Mouse (Mus musculus) layer of hippocampus, postnatal 36 days (tissue): ENCODE results near the gene Lmntd1. TPM values are rescaled to one million over a fixed set of nuclear protein-coding genes. Genes with fewer than 3 reads are reported as not detected.
A peak's percentile ranks its signal among the peaks of the same experiment; 100 is the strongest.

ENCODE experiments used
- DNase-seq, 2 experiments: peaks; one replicate each; pipeline ENCODE4 v3.0.0; 2022
- total RNA-seq, 2 experiments: library from RNA; stranded (reverse); gene quantifications; 2 replicates each; pipeline ENCODE4 v1.2.3; 2021

The Lmntd1 gene
- total RNA-seq, 2 experiments from 2014 or later = 0.68 to 0.87 TPM

DNA sequence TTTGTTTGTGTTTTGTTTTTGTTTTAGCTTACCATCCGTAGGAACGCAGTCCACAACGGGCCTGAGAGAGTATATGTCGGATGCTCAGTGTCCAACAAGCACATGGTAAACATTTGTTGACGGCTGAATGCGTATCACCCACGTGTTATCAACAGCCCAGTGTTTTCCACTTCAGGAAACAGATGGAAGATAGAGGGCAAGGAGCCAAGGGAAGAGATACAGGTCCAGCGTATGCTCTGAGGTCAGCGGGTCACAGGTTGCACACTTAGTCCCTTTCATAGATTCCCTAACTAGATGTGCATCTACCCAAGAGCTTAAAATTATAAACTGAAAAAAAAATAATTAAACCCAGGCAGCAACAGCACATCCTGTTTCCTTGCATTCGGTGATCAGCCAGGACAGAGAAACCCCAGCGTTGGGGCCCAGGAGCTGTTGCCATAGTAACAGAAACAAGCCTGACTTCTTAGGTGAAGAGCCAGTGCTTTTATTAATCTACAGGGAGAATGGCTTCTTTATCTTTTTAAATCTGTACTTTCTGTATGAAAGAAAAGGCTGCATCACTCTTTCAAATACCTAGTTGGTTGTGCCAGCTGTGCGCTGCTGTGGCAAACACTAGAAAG lies 128.0 kb downstream of the Lmntd1 start:
- DNase-seq = no peak

DNA sequence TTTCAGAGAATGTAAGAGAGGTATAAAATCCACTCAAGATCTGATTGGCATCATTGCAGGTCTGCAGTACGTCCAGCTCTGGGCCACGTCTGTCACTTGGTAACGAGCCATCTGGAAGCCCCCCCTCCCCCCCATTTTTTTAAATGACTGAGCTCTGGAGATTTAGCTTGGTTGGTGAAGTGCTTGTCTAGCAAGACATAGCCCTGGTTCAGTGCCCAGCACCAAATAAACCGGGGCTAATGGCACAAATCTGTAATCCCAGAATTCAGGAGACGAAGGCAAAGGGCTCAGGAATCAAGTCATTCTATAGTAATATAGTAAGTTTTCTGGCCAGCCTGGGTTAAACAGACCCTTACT lies 130.8 kb downstream of the Lmntd1 start:
- no peak for DNase-seq

DNA sequence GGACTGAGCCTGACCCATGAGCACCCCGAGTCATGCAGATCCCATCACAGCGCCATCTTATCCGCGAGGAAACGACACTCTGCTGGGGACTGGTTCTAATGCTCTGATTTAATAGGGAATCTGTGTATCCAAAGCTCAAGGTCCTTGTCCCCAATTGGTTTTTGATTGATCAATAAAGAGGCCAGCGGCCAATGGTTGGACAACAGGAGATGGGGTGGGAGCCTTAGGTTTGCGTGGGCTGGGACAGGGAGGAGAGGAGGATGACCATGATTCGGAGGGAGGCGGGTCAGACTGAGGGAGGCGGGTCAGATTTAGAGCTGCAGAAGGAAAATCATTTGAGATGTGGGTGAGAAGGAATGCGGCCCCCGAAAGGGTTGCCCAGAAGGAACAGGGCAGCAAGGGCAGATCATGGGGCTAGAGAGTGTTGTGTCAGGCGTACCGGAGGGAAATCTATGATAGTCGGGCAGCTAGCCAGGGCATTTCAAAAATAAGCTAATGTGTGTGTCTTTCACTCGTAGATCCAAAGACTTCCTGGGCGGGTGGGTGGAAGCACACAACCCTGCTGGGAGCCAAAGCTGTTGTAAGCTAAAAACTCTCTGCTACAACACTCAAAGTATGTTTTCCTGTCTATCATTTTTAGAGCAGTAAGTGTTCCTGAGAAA lies 131.3 kb downstream of the Lmntd1 start:
- DNase-seq = peak; percentile 11 to 19

DNA sequence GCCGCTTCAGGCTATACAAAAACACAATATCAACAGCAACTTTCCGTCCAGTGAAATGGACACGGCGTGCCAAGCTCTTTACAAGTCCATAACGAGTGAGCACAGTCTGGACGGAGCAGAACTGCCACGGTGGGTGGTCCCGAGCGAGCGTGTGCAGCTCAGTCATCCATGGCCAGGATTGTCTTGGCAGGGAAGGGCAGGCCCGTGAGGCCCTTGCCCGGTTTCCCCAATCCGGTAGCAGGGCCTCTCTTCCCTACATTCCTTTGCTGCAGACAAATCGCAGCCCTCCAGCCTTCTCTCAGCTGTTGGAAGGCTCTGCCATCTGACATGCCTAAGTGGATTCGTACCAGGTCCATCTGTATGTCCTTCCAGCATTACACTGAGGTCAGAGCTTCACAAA lies 132.2 kb downstream of the Lmntd1 start:
- DNase-seq = no peak

DNA sequence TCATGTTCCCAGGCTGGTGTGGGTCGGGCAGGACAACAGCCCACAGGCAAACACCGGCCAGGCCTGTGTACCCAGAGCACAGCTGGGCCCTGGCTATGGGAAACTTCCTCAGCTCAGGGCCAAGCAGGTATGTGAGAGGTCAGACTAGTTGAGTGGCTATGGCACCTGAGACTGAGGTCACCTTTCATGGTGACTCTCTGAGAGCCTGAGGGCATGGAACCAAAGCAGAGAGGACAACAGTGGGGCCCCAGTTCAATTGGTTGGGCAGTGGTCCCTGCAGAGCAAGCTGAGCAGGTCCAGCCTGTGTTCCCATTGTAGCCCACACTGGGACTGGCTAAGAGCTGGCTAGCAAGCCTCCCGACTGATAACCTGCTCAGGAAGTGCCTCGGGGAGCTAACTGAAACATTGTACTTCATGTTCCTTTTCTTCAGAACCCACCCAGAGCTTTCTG lies 135.3 kb downstream of the Lmntd1 start:
- DNase-seq = no peak

DNA sequence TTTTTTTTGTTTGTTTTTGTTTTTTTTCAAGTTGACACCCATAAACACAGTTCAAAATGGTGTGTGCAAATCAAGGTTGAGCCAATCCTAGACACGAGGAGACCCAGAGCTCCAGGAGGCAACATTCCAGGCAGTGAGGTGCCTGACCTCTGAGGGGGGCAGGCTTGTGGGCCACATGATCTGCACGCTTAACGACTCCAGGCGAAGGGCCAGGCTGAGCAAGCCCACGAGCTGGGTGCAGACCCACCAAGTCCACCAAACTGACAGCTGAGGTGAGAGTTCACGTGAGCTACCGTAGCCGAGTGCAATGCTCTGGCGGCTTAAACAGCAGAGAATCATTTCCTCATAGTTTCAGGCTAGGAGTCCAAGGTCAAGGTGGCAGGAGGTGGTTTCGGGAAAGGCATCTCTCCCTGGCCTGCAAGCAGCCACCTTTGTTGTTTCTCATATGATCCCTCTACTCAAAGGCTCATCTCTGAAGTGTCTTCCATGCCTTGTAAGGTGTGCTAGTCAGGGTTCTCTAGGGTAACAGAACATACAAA lies 136.7 kb downstream of the Lmntd1 start:
- no peak for DNase-seq

DNA sequence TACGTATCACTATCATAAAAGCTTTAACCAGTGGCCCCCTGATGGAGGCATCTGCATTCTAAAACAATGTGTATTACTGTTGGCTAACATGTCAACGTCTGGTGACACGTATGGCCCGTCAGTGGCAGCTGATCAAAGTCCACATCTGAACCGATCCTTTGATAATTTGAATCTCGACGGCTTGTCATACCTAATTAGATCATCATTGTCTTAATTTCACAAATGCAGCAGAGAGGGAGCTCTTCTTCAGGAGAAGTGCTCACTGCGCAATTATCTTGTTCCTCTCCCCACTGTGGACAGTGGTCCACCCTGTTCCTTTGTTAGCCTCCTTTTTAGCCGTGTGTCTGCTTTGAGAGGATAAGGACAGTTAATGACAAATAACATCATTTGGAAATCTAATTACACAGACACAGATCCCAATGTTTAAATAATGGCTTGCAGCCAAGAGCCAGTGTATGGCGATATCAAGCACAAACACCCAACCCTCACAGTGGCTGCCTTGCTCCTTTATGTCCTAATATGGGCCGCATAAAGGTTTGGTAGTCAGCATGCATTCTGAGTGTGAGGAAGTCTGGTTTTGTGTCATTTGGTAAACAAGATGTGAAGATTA lies 142.4 kb downstream of the Lmntd1 start:
- no peak for DNase-seq

DNA sequence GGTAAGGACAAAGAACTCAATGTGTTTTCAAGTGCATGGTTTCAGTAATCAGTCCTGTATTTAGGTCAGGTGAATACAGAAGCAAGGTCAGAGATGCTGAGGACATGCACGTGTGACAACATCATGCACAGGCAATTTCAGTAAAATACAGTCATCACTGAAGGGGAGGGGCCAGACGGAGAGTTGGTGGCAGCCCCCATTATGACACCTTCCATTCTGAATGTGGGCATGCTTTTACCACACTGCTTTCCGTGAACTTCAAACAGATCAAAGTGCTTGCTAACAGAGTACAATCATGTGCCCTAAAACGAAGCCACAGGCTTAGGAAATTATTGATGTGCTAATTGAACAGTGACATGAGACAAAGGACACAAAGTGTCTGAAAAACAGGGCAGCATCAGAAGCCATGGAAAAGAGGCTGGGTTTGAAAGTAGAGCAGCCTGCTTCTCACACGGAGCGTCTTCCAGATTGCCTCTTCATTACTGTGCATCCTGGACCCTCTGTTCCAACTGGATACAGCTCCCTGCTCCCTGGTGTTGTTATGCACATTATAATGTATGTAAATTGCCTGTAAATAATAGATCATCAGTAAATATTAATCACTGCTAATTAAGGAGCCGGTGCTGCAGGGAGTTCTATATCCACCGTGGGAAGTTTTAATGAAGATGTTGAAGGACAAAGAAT lies 144.7 kb downstream of the Lmntd1 start:
- no peak for DNase-seq

DNA sequence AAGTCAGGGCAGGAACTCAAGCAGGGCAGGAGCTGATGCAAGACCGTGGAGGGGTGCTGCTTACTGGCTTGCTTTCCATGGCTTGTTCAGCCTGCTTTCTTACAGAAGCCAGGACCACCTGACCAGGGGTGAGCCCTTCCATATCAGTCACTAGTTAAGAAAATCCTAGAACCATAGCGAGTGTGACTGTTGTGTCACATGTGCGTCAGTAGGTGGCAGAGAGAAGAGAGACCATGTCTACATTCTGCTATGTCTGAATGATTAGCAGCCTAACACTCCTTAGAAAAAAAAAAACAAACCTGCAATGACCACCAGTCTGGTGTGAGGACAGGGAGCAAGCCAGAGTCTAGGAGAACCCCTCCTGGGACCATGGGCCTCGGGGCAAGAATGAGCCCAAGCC lies 150.1 kb downstream of the Lmntd1 start:
- DNase-seq = no peak

DNA sequence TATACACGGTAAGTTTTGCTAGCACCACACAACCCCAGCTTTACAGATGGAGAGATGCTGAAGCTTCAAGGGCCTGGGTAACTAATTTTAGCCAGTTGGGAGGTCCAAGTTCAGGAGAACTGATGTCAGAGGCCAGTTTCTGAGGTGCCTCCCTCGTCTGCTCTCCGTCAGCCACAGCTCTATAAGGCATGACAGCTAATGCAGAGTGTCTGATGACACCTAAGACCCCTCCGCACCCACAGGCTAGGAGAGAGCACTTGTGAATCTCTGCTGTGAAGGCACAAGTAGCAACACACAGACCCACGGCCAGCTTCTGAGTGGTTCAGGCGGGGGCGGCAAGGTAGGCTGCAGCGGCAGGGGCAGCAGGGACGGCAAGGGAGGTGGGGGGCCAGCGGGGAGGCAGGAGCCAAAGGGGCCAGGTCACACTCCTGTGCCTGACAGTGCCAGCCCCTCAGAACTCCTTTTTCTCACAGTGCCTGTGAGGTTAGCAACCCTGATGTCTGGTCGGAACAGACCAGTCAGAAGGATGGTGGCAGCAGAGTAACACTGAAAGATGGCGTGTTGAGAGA lies 151.4 kb downstream of the Lmntd1 start:
- no peak for DNase-seq

DNA sequence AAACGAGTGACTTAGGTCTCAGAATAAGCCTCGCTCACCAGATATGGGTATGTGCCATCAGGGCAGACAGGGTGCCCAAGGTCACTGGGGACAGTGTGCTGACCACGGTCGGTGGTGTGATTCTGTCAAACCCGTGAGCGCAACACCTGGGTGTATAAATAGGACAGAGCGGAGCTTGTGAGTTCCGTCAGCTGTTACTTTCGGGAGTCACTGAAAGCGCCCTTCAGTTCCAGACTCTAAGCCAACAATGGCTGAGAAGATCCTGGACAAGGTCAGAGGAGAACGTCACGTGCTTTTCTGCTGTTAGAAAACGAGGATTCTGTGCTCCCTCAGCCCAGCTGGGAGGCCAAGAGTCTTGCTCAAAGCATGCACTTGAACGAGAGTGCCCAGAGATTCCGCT lies 157.1 kb downstream of the Lmntd1 start:
- DNase-seq = no peak

DNA sequence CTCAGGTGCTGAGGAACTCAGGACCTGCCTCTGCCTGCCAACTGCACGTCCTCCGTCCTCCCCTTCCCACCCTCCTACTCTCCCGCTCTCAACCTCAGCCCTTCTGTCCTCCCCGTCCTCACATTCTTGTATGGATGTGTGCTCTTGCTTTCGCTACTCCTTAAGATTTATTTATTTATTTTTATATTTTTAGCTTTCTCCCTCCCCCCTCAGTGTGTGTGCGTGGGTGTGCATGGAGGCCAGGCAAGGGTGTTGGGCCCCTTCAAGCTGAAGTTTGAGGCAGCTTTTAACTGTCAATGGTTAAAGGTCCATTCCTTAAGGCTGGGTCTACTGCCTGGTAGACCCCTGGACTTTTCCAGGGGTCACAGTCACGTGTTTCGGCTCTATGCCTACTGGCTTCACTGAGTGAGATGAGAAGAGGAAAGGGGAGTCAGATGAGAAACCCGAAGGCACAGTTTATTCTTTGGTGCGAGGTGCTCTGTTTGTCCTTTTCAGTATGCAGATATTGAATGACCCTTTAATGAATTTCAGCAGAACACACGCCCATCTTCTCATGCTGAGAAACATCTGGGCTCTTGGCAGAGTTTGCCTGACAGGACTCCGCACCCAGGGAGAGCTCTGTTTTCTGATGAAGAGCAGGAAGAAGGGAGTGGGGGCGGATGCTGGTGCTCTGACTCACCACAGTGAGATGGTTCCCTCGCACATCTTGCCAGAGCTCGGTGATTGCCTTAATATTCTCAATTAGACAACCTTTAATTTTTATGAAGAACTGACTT lies 163.3 kb downstream of the Lmntd1 start:
- peak in 1 of 2 experiments; percentile 32 for DNase-seq

DNA sequence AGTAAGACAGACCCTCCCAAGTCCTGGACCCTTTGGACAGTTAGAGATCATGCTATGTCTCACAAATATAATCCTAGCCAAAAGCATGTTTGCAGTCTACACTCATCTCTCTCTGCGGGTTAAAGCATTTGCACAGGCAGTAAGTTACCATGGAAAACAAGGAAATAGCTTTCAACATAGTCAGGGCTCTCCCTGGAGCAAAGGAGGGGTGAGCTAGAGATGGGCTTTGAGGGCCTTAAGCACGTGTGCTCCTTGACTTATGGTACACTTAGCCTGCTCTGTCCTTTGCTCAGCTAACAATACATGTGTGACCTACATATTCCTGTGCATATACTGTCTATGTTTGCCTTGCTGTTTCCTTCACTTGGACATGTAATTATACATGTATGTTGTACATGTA lies 165.8 kb downstream of the Lmntd1 start:
- DNase-seq = no peak

DNA sequence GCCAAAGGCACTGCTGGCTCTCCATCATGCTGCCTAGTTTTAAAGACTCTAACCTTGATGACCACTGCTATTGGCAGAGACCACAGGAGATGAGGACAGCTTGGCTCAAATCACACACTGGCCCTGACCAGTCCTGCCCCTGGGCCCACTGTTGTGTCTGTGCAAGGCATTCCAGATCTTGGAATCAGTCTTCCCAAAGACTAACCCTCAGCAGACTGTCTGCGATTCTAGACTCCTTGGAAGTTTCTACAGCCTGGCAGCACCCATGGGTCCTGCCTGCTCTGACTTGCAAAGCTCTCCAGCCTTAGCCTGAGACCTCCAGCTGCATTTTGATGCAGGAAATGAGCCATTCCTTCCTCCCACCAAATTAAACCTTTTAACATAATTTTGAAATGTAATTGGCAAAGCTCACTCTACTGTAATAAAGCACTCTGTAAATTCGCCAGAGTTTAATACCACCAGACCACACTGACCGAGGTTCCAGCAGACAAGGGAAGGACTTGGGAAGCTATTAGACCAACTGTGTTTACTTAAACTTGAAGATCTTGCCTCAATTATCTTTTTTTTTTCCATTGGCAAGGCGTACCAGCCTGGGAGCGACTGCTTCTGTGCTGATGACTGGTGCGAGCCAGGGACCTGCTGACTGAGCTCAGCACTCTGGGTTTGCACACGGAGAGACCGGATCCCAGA lies 168.2 kb downstream of the Lmntd1 start:
- DNase-seq = no peak

DNA sequence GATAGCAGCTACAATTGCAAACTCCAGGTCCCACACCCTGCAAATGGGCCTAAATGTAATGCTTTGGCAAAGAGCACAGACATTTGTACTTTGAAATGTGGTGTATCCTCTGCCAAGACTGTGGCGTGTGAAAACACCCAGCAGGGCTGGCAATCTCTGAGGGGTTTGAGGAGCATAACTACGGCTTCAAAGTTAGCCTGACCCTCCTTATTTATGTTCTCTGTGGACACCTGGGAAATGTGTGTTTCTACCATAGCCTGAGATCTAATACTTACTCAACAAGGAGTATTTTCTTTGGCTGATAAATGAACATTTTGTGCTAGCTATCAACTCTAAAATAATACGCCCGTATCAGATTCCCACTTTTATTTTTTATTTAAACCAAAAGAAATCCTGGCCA lies 168.7 kb downstream of the Lmntd1 start:
- peak in 1 of 2 experiments; percentile 24 for DNase-seq

DNA sequence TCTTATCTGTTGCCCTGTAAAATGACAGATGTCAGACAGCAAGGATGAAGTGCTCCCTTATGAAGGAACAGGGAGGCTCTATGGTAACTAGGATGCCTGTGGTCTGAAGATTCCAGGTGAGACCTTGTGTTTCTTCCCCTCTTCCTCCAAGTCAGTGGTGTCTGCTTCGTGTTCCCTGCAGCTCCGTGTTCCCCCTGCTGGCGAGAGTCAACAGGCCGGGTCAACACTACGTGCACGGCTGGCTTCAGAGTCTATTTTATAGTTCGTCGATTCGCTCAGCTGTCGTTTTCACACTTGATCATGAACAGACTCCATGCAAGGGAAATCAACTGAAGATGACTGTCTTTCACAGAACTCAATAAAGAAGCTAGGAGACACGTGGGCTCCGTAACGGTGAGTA lies 171.3 kb downstream of the Lmntd1 start:
- DNase-seq = no peak

DNA sequence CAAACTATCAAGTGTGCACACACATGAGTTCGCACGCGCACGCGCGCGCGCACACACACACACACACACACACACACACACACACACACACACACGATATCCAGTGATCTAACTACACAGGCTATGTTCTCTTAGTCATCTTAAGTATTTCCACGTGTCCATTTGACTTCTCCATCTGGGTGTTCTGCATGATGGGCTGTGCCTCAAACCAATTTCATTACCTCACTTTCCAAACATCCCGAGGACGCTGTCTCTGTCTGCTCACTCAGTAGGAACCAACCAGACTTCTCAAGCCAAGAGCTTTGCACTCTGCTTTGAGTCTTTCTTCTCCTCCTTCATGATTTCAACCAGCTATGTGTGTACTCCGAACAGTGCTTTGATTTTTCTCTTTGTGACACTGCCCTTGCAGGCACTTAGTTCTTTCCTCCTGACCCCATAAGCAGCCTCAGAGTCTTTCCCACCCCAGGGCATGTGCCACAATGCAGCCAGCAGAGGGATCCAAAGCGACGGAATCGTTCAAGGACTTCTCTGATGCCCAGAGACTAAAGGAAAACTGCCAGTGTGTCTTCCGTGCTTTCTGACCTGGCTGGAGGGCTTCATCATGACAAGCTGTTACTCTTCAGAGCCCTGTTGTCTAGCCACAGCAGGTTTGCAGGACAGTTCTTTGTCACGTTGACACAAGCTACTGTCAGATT lies 172.6 kb downstream of the Lmntd1 start:
- DNase-seq = no peak

DNA sequence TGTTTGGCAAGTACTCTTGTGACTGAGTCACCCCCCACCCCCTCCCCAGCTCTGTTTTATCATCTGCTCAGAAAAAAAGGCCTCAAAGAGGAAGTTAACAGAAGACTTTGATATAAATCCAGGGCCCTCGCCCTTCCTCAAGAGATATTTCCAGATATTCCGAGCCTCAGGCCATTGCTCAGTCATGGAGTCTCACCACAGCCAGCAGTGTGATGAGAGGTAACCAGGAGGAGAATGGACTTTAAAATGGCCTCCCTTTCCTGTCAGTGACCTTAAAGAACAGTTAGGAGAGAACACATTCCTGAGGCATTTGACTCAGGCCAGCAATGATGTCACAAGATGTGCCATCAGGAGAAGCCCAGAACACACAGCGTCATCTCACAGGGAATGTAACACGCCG lies 175.3 kb downstream of the Lmntd1 start:
- DNase-seq = no peak

DNA sequence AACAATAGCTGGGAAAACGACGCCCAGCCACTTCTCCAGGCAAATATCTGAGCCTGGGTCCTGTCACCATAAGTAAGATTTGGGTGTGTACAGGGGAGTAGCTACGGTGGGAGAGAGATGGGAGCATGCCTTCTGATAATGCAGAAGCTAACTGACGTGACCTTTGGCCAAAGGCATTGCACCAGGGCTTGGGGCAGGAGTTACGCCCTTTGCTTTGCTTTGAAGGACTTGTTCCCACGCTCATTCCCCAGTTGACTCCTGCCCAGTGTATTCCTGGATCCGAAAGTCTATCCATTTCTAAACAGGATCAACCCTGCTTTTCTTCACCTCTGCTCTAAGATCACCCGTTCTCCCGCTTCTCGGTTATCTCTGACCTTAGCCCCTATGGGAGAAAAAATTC lies 178.4 kb downstream of the Lmntd1 start:
- DNase-seq = no peak

DNA sequence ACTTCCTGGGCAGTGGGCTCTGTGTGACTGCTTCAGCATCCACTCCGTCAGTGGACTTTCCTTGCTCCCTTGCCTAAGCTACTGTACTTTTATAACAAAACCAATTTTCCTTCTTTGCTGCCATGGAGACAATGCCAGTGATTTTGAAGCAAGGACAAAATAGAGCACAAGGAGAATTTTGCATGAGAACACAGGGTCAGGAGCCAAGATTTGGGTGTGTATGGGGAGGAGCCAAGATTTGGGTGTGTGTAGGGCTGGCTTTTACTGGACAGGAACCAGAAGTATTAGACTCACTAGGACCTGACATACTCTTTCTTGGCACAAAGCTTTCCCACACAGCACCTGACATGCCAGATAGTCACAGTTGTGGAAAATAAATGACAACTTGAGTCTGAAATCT lies 179.0 kb downstream of the Lmntd1 start:
- no peak for DNase-seq

DNA sequence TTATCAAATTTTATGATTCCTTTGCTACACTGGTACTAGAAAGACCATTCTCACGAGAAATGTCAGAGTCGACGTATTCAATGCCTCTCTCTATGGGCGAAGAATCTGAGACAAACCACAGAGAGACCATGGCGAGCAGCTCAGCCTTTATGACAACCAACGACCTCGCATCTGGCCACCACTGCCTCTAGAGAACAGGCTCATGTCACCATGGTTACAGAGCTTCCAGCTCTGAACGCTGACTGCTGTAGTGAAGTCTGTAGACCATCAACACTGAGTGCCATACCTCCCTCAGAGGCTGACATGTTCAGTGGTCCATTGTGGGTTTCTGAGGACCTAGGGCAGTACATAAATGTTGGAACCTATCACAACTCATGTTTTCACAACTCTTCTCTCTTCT lies 180.2 kb downstream of the Lmntd1 start:
- no peak for DNase-seq
